Mouse (Mus musculus): ENCODE data around the gene Hid1. TPM values are rescaled to one million over a fixed set of nuclear protein-coding genes. Genes with fewer than 3 reads are reported as not detected.

Gene Hid1
- total RNA-seq, 2 experiments from 2014 or later: 7.2 to 9.0 TPM

DNA sequence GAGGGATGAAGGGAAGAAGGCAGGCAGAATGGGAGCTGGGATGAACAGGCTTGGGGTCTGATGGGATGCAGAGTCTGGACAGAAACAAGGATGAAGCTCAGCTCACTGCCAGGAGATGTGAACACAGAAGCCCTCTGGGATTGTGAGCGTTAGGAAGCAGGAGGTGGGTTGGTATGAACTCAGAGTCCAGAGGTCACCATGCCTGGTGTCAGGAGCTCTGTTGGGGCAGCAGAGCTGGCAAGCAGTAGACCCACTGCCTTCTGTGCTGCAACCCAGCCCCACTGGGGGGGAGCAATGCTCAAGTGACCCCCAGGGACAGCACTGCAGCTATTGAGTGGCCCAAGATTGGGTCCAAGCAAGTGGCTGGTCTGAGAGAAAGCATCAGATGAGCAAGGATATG, 29.7 kb downstream of the Hid1 start:
- DNase-seq (ENCODE audit: low spot score in 2 of 2): no peak

DNA sequence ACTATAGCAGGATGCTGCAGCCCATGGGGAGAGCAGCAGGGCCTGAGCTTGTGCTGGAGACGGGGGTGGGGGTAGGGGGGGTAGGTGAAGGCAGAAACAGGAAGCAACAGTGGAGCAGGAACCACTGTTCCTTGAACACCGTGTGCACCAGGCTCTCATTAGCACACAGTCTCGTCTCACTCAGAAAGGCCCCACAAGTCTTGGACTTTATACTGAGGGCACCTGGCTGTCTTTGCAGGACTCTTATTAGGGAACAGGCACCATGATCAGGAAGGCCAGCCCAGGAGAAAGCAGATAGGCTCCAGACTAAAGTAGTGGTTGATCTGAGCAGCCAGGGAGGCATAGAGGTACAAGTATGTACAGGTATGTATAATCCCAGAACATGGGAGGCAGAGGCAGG, 30.2 kb downstream of the Hid1 start:
- DNase-seq (ENCODE audit: low spot score in 2 of 2): no peak

DNA sequence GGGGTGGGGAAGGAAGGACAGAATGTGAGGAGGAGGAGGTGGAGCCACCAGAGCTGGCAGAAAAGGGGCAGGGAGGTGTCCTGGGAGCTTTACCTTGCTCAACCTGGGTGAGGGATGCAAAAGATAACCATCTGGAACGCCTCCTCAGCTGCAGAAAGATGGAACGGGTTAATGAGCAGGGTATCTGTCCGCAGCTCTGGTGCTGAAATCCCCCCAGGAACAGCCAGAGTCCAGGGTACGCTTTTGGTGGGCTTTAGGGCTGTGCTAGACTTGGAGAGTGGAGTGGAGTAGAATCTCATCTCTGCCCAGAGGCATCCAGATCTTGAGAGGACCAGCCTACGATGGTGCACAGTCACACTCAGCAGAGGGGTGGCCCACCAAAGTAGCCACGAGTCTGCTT, 31.4 kb downstream of the Hid1 start:
- DNase-seq (ENCODE audit: low spot score in 2 of 2): no peak

DNA sequence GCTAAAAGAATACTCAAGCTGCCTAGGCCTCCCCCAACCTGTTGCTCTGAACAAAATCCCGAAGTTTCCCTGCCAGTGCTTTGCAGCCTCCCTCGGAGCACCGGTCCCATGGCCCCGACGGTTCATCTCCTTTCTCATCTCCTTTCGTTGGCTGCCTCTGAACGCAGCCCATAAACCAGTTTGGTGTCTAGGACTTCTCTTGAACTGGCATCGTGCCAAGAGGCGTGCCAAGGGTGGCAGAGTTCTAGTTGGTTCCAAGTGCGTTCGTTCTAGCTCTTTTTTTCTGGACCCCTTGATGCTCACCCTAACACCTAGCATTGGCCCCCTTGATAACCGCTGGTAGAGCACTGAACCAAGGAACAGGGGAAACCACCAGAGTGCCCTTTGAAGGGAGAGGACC, 32.3 kb downstream of the Hid1 start:
- no peak for DNase-seq (ENCODE audit: low spot score in 2 of 2)

DNA sequence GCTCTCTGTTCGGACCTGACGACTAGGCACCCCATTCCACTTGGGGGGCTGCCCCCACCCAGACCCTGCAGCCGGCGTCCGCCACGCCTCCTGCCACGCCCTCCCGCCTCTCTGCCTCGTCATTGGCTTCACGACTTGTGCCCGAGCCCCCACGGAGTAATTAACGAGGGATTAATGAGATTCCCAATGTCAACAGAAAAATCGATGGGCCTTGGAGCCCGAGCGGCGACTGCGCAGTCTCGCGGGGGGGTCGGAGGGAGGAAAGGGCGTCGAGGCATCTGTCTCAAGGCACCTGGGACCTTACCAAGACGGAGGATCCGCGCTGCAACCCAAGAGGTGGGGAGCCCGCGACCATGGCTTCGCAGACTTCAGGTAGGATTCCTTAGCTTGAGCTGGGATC, 33.0 kb downstream of the Hid1 start, which contains the start of gene Otop3:
TSS of gene Otop3 (plus strand) at position 201 of the 400 bp plus-strand sequence.
- DNase-seq (ENCODE audit: low spot score in 2 of 2): no peak

DNA sequence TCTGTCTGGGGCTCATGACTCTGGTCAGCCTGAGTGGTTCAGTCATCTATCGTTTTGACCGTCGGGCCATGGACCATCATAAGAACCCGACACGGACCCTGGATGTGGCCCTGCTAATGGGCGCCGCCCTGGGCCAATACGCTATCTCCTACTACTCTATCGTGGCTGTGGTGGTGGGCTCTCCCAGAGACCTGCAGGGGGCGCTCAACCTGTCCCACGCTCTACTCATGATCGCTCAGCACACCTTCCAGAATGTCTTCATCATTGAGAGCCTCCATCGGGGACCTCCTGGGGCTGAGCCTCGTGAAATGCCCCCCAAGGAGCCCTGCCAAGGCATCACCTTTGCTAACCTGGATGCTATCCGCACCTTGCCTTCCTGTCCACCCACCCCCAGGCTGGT, 38.2 kb downstream of the Hid1 start:
- no peak for DNase-seq (ENCODE audit: low spot score in 2 of 2)

DNA sequence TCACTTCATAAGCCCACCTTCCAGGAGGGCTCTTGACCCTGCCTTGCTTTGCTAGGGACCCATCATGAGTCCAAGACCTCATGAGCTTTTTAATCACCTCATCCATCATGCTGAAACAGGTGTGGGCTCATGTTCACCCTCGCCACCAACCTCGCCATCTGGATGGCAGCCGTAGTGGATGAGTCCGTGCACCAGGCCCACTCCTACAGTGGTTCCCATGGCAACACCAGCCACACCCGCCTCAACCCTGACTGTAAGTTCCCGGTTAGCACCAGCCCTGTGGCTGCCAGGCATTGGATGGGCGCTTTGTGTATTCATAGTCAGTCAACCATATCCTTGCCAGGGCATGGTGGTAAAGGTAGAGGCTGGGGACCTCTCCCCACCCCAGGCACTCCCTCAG, 40.8 kb downstream of the Hid1 start:
- DNase-seq (ENCODE audit: low spot score in 2 of 2): no peak

DNA sequence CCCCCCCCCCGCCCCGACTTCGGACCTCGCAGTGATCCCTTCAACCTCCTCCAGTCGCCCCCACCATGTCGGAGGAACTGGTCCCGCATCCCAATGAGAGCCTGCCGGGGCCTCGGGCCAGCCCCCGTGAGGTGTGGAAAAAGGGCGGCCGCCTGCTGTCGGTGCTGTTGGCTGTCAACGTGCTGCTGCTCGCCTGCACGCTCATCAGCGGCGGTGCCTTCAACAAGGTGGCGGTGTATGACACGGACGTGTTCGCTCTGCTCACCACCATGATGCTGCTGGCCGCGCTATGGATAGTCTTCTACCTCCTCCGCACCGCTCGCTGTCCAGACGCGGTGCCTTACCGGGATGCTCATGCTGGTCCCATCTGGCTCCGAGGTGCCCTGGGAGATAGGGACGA, 44.2 kb downstream of the Hid1 start:
- no peak for DNase-seq (ENCODE audit: low spot score in 2 of 2)

DNA sequence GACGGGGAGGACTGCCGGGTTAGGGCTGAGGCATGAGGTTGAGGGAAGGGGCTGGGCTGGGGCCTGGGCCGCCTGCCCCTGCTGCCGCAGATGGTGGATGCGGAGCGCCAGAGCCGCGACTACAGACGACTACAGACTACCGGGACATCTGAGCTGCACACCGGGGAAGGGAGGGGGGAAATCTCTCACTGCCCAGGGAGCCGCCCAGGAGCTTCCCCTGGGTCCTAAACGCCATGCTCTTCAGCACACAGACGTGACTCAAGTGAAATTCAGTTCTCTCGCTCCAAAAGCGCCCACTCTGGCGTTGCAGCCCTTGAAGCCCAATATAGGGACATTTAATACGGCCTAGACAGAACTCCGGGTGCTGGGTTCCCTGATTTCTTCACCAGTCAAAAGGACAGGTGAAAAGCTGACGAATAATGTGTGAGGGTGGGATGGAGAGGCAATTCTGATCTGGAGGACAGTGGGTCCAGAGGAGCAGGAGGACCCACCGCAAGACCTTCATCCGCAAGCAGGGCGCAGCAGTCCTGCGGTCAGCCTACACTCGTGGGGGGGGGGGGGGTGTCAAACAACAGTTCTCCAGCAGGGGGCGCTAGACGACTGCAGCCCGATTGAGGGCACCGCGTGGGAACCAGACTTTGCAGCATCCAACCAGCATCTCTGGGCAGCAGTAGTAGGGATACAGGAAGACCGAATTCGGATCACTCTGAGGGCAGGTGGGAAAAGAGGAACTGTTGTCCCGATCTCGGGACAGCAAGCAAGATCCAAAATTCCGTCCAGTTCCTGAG, 45.5 kb downstream of the Hid1 start, which contains the start of gene Ush1g:
TSS of gene Ush1g (minus strand) at position 136 of the 788 bp plus-strand sequence.
- DNase-seq (ENCODE audit: low spot score in 2 of 2): peak in 1 of 2 experiments; percentile 62

DNA sequence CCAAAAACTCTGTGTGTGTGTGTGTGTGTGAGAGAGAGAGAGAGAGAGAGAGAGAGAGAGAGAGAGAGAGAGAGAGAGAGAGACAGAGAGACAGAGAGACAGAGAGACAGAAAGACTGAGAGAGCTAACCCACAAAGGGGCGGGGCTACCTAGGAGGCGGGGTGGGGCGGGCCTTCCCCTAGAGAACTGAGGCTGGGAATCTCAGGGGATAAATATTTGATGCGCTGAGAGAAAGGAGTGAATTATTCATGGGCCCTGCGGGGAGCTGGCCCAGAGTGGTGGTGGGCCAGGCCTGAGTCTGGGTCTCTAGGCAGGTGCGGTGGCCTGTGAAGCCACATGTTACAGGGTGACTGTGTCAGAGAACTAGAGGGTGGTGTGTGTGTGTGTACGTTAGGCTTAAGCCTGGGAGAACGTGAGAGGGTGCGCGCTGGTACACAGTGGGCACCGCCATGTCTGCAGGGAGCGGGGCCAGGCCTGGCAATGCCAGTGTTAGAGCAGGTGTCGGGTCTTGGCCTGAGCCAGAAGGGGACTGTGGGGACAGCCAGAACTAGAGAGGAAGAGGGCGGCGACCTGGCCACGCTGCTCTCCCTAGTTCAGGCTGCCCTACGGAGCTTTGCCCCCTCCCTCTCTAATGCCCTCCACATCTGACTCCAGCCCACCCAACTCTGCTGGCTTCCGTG, 47.7 kb downstream of the Hid1 start:
- no peak for DNase-seq (ENCODE audit: low spot score in 2 of 2)

DNA sequence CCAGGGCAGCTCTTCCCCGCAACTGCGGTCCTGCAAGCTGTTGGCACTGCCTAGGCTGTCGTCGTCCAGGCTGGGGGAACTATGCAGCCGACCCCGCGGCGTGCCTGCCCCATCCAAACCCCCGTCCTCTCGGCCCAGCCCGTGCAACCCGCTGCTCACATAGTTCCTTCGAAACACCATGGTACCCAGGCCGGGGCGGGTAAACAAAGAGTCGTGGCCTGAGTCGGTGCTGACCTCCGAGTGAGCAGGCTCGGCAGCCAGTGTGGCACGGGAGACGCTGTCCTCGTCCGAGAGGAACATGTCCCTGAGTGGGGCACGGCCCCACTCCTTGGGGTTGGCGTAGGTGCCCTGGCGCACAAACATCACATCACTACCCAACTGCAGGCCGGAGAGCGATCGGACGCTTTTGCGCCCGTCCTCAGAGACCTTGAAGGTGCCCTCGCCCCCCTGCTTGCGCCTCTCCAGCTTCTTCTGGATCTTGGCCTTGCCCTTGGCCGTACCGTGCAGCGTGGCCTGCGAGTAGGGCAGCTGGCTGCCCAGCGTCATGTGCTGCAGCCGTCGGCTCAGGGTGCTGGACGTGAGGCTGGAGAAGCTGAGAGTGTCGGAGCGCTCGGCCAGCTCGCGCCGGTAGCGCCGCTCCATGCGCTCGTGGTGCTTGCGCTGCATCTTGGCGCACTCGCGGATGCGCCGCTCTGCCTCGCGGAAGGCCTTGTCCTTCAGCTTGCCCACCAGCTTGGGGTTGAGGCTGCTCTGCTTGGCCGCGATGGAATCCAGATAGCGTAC, 49.1 kb downstream of the Hid1 start:
- no peak for DNase-seq (ENCODE audit: low spot score in 2 of 2)

DNA sequence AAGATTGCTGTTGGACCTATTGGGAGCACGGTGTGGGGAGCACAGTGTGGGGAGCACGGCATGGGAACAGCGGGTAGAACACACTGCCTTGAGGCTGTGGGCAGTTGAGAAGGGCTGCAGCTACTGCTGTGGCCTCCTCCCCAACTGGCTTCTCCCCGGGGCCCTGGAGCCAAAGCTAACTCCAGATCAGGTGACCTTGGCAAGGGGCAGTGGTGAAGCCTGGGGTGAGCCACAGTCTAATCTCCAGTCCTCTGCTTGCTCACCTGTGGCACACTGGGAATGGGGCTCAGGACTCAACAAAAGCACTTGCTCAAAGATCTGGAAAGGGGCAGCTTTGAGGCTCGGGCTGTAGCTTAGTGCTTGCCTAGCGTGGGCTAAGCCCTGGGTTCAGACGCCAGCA, 50.4 kb downstream of the Hid1 start:
- no peak for DNase-seq (ENCODE audit: low spot score in 2 of 2)

DNA sequence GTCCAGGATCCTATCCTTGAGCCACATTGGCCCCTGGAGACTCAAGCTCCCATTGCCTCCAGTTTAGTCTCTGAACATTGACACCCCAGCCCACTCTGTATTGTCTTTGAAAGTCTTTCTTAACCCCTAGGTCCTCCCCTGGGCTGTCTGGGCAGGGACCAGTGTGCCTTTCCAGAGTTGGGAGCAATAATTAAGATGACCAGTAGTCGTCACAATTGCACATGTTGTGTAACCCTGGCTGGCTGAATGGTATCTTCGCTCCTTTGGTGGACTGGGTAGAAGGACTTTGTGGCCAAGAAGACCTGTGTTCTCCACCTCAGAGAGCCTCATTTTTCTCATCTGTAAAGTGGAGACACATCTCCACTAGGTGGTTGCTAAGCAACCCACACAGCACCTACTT, 53.3 kb downstream of the Hid1 start:
- DNase-seq (ENCODE audit: low spot score in 2 of 2): no peak

DNA sequence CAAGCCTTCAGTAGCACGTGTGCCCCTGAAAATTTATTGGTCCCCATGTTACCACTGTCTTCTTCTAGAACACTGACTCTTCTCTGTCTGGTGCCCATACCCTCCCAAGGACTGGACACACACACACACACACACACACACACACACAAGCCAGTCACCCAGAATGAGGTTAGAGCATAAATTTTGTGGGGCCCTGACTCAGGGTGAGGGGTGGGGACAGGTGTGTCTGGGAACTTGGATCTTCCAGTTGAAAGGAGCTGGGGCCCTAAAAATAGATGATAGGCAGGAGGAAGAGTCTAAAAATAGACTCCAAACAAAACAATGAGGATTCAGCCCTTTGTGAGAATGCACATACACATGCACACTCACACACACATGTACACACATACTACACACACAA, 58.8 kb downstream of the Hid1 start:
- no peak for DNase-seq (ENCODE audit: low spot score in 2 of 2)

DNA sequence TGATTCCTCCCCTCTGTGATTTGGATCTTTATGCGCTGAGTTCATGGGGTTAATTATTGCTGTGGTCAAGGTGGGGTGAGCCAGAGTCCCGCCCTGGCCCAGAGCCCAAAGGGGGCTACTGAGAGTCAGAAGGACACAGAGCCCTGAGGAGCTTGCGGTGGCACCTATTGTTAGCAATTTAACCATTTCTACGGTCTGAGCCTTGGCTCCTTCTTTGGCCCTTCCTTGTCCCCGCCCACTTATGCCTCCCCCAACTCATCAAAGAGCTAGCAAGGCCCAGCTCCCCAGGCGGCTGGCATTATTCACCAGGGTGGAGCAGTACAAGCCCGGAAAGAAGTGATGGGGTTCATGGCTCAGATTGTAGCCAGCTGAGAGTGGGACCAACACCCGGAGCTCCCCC, 60.7 kb downstream of the Hid1 start, which contains the start of gene Otop2:
TSS of gene Otop2 (plus strand) at position 301 of the 400 bp plus-strand sequence.
- DNase-seq (ENCODE audit: low spot score in 2 of 2): no peak

DNA sequence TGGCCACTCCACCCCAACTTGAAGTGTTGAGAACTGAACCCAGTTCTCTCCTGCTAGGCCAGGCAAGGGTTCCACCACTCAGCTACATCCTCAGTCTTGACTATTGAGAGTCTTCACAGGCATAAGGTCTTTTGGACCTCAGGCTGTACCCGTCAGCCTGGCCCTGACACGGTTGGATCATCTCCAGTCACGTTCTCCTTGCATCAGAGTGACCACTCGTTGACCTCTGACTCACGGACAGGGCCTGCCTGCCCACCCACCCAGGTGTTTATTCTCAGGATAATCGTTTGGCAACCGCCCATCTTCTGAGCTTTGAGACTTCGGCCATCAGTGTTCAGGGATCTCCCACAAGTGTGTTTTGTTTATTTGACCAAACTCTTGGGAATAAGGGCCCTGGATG, 64.4 kb downstream of the Hid1 start:
- DNase-seq (ENCODE audit: low spot score in 2 of 2): no peak

DNA sequence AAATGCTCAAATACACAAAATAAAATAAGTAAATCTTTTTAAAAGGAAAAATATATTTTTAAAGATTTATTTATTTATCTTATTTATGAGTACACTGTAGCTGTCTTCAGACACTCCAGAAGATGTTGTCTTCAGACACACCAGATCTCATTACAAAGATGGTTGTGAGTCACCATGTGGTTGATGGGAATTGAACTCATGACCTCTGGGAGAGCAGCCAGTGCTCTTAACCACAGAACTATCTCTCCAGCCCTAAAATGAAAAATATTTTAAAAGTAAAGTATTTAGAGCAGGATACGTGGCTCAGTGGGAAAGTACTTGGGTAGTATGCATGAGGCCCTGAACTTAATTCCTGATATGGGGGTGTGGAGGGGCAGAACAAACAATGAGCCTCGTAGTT, 66.2 kb downstream of the Hid1 start:
- no peak for DNase-seq (ENCODE audit: low spot score in 2 of 2)

DNA sequence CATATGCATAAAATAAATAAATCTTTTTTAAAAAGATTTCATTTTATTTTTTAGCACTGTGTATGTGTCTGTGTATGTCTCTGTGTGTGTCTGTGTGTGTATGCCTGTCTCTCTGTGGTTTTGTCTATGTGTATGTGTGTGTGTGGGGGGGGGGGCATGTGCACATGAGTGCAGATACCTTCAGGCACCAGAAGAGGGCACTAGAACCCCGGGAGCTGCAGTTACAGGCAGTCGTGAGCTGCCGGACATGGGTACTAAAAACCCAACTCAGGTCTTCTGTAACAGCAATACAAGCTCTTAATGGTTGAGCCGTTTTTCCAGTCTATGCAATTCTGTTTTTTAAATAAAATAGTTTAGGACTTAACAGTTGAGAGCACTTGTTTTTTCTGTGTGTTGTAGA, 66.8 kb downstream of the Hid1 start:
- no peak for DNase-seq (ENCODE audit: low spot score in 2 of 2)

DNA sequence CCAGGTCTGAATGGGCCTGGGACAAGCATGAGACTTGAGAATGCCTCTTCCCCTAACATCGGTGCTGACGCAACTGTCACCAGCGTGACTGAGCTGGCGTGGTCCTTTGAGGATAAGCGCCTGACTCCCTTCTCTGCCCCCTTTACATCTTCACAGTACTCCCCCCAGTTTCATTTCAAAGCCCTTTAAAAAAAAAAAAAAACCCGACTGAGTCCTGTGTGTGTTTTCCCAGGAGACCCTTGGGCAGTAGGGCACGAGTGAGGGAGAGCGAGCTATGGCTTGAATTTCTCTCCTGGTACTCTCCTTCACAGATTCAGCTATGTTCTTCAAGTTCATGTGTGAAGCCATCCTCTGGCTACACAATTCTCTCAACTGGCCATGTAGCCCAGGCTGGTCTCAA, 69.4 kb downstream of the Hid1 start:
- no peak for DNase-seq (ENCODE audit: low spot score in 2 of 2)

All from gastrocnemius, postnatal 4 days (tissue).